Mouse (Mus musculus) olfactory bulb, adult 2 months (tissue): ENCODE measurements at regions not wholly inside any gene's neighbourhood (a gene's known extent, or its start where the extent isn't known, plus 50 kb on each side); places are given as distances from the start of the nearest gene placed in this dataset.

Experiments
- H3K27ac ChIP-seq: fragments of 200-500 bp; 2 replicates; pipeline ENCODE4 v1.5.1; 2012; ENCODE audit warnings: low read depth, low read length; ENCODE audit not compliant: insufficient read depth
- H3K4me1 ChIP-seq: fragments of 200-500 bp; 2 replicates; pipeline ENCODE4 v1.6.1; 2012; ENCODE audit warnings: low read length; ENCODE audit not compliant: control insufficient read depth, insufficient read depth
- H3K4me3 ChIP-seq: fragments of 200-500 bp; 2 replicates; pipeline ENCODE4 v1.5.1; 2012; ENCODE audit warnings: mild to moderate bottlenecking, low read depth, low read length, moderate library complexity; ENCODE audit not compliant: insufficient read depth
- CTCF ChIP-seq: fragments of 200-500 bp; IDR thresholded peaks from 2 replicates; pipeline ENCODE4 v1.5.1; 2012; ENCODE audit warnings: low read depth, mild to moderate bottlenecking, low read length, moderate library complexity; ENCODE audit not compliant: insufficient read depth
- POLR2A ChIP-seq: fragments of 200-500 bp; IDR thresholded peaks from 2 replicates; pipeline ENCODE4 v1.6.1; 2012; ENCODE audit warnings: mild to moderate bottlenecking, low read depth, low read length, moderate library complexity; ENCODE audit not compliant: insufficient read depth
- WGBS: fragments of 180-500 bp; shearing (Covaris S2); methylation state at CpG from one replicate; pipeline ENCODE4 v1.1.7; 2018; 5-methylcytosine and 5-hydroxymethylcytosine counted together

- TF ChIP-seq CTCF (no peak), POLR2A (no peak)
- no peak overlapping the region for H3K4me3 ChIP-seq
- no peak overlapping the region for H3K27ac ChIP-seq
- H3K4me1 ChIP-seq: peaks cover 3% of the 10 kb centered on the region; the same call in 1 of the 2 replicates
Observed at GRCm38 (mm10) chr13:82420966-82421365, 638.1 kb downstream of the Cetn3 start.

- Histone ChIP-seq H3K27ac (no peak overlapping the region), H3K4me3 (no peak overlapping the region), H3K4me1 (peaks cover 3% of the 10 kb centered on the region; the same call in 1 of the 2 replicates)
- TF ChIP-seq CTCF: no peak
- whole genome bisulfite sequencing: 52% methylated on average over 5 of the region's 5 CpGs
Observed at GRCm38 (mm10) chr13:82423911-82424654, 641.2 kb downstream of the Cetn3 start.

GRCm38 (mm10) chr13:82424732-82425341, 642.0 kb downstream of the Cetn3 start:
- H3K27ac ChIP-seq: no peak overlapping the region
- TF ChIP-seq POLR2A (no peak), CTCF (no peak)
- WGBS: 39% methylated on average over 10 of the region's 10 CpGs

GRCm38 (mm10) chr13:82432411-82432810, 649.5 kb downstream of the Cetn3 start:
- TF ChIP-seq POLR2A: no peak
- TF ChIP-seq CTCF: no peak
- Histone ChIP-seq H3K4me3 (no peak overlapping the region), H3K4me1 (no peaks in the 10 kb centered on the region), H3K27ac (no peak overlapping the region)
- 71% methylated on average over 2 of the region's 2 CpGs for WGBS

More at GRCm38 (mm10) chr13:82424732-82425341, 642.0 kb downstream of the Cetn3 start:
- peaks cover 3% of the 10 kb centered on the region; the same call in 1 of the 2 replicates for H3K4me1 ChIP-seq
- no peak overlapping the region for H3K4me3 ChIP-seq

GRCm38 (mm10) chr13:82439294-82439693, 656.4 kb downstream of the Cetn3 start:
- no peak overlapping the region for H3K4me3 ChIP-seq
- H3K27ac ChIP-seq: no peak overlapping the region
- no peaks in the 10 kb centered on the region for H3K4me1 ChIP-seq
- 90% methylated on average over 1 of the region's 1 CpGs for WGBS
- TF ChIP-seq POLR2A (no peak), CTCF (no peak)

- H3K4me1 ChIP-seq: no peaks in the 10 kb centered on the region
- H3K4me3 ChIP-seq: no peak overlapping the region
- 71% methylated on average over 5 of the region's 5 CpGs for WGBS
- H3K27ac ChIP-seq: no peak overlapping the region
- no peak for TF ChIP-seq POLR2A
- no peak for TF ChIP-seq CTCF
Observed at GRCm38 (mm10) chr13:82453650-82454049, 670.8 kb downstream of the Cetn3 start.

- 80% methylated on average over 7 of the region's 7 CpGs for WGBS
Observed at GRCm38 (mm10) chr13:82483265-82483929, 700.5 kb downstream of the Cetn3 start.

GRCm38 (mm10) chr13:82496606-82497005, 713.7 kb downstream of the Cetn3 start:
- WGBS: 96% methylated on average over 2 of the region's 2 CpGs

More at GRCm38 (mm10) chr13:82483265-82483929, 700.5 kb downstream of the Cetn3 start:
- Histone ChIP-seq H3K4me3 (no peak overlapping the region), H3K4me1 (no peaks in the 10 kb centered on the region), H3K27ac (no peak overlapping the region)
- no peak for TF ChIP-seq POLR2A
- no peak for TF ChIP-seq CTCF

GRCm38 (mm10) chr13:82508176-82508575, 725.3 kb downstream of the Cetn3 start:
- H3K4me3 ChIP-seq: no peak overlapping the region
- no peak overlapping the region for H3K27ac ChIP-seq
- 57% methylated on average over 2 of the region's 2 CpGs for WGBS
- H3K4me1 ChIP-seq: no peaks in the 10 kb centered on the region
- no peak for TF ChIP-seq POLR2A
- TF ChIP-seq CTCF: no peak

More at GRCm38 (mm10) chr13:82496606-82497005, 713.7 kb downstream of the Cetn3 start:
- H3K4me3 ChIP-seq: no peak overlapping the region
- no peak overlapping the region for H3K27ac ChIP-seq
- TF ChIP-seq CTCF: no peak
- no peak for TF ChIP-seq POLR2A
- H3K4me1 ChIP-seq: no peaks in the 10 kb centered on the region
